Mouse (Mus musculus) retina, postnatal 7 days (tissue): ENCODE data around the gene Pxdn.
A peak's percentile ranks its signal among the peaks of the same experiment; 100 is the strongest.

Source experiments
- DNase-seq: peaks from one replicate; pipeline ENCODE4 v3.0.0-alpha.2; 2012; ENCODE audit warnings: low read depth, low spot score

Pxdn gene

GRCm38 (mm10) chr12:29937308-29937707, at the start of gene Pxdn:
TSS of gene Pxdn (plus strand) at chr12:29937608.
- no peak for DNase-seq

DNA sequence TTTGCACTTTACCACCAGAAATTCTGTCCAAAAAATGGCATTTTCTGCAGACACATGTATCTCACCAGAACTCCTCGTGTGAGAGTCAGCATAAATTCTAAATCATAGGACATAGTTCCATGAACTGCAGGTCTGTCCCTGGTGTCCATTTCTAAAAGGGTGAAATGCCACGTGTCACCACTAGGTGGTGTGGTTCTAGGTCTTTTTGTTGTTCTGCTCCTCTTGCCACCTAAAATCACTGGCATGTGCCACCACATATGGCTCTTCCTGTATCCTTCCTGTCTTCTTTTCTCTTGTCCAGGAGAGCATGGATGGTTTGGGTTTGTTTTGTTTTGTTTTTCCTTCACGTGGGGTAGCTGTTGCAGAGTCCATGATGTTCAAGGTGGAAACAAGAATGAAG, 42.7 kb upstream of the Pxdn start:
- peak; percentile 33 for DNase-seq

- no peak for DNase-seq
These were observed 39.8 kb upstream of the Pxdn start for GRCm38 (mm10) chr12:29897533-29898085.

DNA sequence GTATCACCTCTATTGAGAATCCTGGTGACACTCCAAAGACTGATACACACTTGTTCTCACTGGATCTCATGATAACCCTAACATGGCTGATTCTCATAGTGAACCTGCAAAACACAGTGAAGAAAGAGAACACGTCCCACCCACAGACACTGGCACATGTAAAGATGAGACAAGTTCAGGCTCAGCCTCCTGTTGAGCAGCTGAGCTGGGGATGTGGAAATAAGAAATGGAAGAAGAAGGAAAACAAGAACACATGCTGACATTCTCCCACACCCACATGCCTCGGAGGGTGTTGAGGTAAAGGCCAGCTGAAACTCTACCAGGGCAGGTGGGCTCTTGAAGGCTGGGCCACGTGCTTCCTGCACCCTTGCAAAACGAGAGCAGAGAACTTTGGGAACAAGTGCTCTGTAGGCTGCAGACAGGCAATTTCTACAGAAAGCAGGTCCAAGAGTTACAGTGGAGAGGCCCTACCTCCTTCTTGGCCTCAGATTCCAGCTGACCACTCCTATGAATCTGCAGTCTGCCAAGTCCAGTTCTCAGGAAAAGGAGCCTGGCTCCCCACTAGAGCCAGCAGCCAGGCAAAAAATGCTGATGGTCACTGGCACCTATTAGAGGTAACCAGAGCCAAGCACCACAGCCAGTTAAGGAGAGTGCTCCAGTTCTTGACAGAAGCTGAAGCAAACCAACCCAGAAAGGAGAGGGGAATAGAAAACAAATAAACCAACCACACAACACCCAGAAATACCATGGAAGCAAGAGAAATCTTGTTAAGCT, 33.1 kb upstream of the Pxdn start:
- no peak for DNase-seq

- peak; percentile 19 for DNase-seq
These were observed 30.4 kb upstream of the Pxdn start for GRCm38 (mm10) chr12:29907056-29907455.

- DNase-seq: no peak
These were observed 21.3 kb upstream of the Pxdn start for GRCm38 (mm10) chr12:29916139-29916538.

GRCm38 (mm10) chr12:29916807-29917206, 20.6 kb upstream of the Pxdn start:
- DNase-seq: peak; percentile 17

DNA sequence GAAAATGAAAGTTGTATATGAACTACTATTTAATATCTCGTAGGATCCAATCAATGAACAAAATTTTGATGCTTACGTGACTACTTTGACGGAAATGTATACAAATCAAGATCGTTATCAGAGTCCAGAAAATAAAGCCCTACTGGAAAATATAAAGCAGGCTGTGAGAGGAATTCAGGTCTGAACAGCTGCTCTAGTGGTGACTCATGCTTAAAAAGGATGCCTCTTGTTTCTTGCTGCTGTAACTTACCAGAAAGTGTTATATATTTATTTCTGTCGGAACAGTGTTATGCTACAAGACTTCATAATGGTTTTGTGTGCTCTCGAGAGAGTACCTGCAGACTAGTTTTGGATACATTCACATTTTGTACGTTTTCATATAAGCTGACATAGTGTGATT, 17.1 kb upstream of the Pxdn start:
- DNase-seq: no peak

DNA sequence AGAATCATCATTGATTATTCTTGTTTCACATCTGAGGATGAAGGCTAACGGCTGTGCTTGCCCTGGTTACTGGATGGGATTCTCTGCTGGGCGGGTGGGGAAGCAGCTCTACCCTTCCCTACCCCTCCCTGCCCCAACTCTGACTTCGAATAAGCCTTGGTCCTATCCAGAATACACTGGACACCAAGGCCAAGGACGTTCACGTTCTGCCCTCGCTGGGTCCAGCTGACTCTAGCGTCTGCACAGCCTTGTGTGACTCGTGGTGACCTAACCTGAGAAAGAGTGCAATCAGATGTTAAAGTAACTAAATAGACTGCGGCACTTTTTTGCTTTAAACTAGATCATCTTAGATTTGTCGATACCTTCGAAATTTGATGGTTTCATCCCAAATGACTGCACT, 15.9 kb upstream of the Pxdn start:
- no peak for DNase-seq

DNA sequence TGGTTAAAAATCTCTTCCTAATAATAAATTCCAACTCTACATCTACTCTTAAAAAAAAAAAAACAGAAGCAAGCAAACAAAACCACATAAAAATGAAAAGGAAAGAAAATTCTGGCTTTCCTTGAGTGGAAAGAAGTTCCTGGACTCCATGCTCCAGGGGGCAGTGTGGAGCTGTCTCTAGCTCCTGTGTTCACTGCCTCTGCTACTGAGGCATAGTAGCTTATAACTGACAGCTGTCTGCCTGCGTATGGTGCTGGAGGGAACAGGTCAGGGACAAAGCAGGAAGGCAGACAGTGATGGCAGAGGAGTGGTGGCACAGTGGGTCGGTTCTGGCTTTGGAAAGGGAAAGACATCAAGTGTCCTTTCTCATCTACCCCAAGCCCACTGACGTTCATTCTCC, 10.5 kb upstream of the Pxdn start:
- peak; percentile 43 for DNase-seq

DNA sequence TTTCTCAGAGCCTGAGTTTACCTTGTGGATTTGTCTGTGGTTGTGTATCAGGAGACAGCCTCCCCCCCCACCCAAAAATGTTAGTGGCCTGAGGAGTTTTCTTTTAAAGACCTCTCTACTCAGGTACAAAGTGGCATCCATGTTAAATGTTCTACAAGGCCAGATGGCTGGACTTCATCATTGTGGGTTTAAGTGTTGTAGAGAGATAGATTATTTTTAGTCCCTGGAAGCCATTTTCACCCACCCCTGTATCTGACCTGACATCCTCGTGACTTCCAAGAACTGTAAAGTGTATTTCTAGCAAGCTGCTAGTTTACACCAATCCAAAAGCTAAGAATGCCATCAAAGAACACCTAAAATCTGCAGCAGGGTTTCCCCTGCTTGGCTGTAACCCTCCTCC, 6.8 kb upstream of the Pxdn start:
- no peak for DNase-seq

- DNase-seq: no peak
These were observed 4.5 kb upstream of the Pxdn start for GRCm38 (mm10) chr12:29932951-29933350.

DNA sequence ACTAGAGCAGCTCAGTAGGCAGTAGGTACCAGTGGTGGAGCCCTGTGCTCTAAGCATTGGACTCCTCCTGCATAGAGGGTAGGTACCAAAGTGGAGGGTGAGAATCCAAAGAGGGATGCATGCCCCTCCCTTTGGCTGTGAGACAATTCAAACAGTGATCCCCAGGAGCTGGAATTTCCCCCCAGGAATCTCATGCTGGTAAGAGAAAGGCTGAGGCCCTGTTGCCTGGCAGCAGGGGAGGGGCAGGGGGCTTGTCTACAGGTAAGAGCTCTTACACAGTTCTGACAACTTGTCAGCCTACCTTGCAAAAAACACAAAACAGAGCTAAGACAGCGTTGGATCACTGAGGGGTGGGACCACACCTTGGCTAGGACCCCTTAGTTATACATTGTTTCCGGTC, 3.9 kb upstream of the Pxdn start:
- DNase-seq: no peak

GRCm38 (mm10) chr12:29934120-29934581, 3.3 kb upstream of the Pxdn start:
- no peak for DNase-seq

GRCm38 (mm10) chr12:29937851-29938375, 505 bp downstream of the Pxdn start:
- DNase-seq: peak; percentile 36

DNA sequence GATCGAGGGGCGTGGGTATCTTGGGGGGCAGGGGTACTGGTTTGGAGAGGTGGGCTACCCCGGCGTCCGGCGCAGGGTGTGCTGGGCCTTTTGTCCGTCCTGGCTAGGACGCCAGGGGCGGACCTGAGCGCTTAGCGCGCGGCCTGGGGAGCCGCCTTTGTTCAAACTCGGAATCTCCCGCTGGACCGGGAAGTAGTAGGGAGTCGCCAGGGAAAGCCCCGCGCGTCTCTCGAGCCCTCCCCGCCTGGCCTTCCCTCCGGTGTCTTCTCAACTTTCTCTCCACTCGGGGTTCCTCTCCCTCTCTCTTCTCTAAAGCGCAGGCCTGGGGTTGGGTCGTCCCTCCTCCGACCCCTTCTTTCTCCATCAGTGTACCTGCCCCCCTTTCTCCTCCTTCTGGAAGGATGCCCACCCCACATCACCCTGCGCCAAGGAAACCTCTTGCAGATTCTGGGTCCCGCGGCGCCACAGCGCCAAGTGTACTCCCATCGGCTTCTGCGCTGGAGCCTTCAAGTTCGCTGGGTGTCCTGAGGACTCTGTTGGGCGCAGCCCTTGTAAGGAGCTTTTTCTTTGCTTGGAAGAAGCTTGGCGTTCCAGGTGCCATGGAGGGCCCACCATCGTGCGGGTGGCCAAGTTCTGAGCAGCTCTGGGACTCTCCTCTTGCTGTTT, 1.1 kb downstream of the Pxdn start:
- no peak for DNase-seq

DNA sequence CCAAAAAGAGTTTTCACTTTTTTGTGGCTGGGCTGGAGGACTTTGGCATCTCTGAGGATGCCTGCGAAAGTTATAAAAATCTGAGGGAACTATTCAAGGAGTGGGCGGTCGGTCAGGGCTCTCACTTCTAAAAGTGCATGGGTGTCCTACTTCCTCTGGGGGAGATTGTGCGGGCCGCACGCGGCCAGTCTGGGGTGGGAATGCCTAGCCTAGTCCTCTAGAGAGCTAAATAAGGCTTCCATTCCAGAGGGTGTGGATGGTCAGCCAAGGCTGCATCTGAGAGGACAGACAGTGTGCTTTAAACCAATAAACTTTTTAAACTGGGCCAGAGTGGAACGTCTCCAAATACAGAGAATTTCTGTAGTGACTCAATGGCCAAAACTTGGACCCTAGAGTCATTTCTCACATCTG, 1.9 kb downstream of the Pxdn start:
- DNase-seq: no peak

DNA sequence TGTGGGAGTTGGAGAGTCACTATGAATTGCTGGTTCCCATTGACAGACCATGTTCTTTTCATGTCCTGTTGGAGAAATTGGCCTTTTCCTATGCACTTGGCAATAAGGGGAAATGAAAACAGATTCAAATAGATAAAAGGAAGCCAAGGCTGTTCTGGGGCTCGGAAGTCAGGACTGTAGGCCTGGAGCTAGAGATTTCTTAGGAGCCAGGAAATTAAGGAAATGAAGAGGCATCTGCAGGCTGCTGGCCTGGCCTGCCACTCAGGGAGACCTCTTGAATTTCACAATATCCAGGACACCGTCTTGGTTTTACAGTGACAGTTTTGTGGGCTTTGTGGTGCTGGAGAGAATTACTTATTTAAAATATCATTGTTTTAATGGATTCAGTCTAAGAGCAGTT, 5.0 kb downstream of the Pxdn start:
- DNase-seq: no peak

- DNase-seq: no peak
These were observed 7.2 kb downstream of the Pxdn start for GRCm38 (mm10) chr12:29944650-29945049.

DNA sequence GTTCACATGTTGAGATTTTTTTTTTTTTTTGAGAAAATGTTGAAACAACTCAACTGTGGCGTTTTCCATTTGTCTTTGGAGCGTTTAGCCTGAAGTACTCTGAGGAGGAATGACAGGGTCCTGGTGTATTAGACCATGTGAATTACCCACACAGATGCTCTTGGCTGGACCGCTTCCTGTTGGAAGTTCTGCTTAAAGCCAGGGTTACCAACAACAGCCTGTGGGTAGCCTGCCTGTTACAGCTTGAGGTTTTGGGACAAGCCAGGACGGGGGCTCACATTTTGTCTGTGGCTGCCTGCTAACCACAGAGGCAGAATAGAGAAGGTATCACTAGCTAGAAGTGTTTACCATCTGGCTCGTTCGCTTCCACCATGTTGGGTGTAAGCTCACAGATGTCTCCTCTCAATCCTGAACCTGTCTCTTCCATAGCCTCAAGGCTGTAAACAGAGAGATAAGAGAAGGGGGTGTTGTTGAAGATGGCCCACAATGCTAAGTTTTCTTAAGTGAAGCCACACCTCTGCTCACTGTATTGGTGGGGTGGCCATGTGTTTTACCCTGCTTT, 7.9 kb downstream of the Pxdn start:
- DNase-seq: no peak

GRCm38 (mm10) chr12:29951043-29951442, 13.6 kb downstream of the Pxdn start:
- DNase-seq: no peak

- DNase-seq: no peak
These were observed 14.1 kb downstream of the Pxdn start for GRCm38 (mm10) chr12:29951485-29951884.
